Mouse (Mus musculus) ZHBTc4 (cell line): ENCODE measurements at regions not wholly inside any gene's neighbourhood (a gene's known extent, or its start where the extent isn't known, plus 50 kb on each side); places are given as distances from the start of the nearest gene placed in this dataset.

Source experiments
- DNase-seq: peaks from one replicate; pipeline ENCODE4 v3.0.0-alpha.2; 2011; ENCODE audit warnings: low read depth, low spot score

- peak; percentile 83 for DNase-seq
Measured at GRCm38 (mm10) chr6:139391307-139391706, 110.5 kb downstream of the Rergl start.

GRCm38 (mm10) chr6:139350939-139351338, 150.8 kb downstream of the Rergl start:
- peak; percentile 53 for DNase-seq

GRCm38 (mm10) chr6:139325226-139325625, 176.6 kb downstream of the Rergl start:
- no peak for DNase-seq

GRCm38 (mm10) chr6:139307651-139308050, 194.1 kb downstream of the Rergl start:
- no peak for DNase-seq

- no peak for DNase-seq
Measured at GRCm38 (mm10) chr6:139304306-139304705, 197.5 kb downstream of the Rergl start.

GRCm38 (mm10) chr6:139295701-139296100, 206.1 kb downstream of the Rergl start:
- DNase-seq, result no peak

GRCm38 (mm10) chr6:139279093-139279492, 222.7 kb downstream of the Rergl start:
- DNase-seq, result no peak

GRCm38 (mm10) chr6:139275512-139275911, 226.3 kb downstream of the Rergl start:
- DNase-seq, result no peak

- DNase-seq, result no peak
Measured at GRCm38 (mm10) chr6:139253704-139254103, 248.1 kb downstream of the Rergl start.

GRCm38 (mm10) chr6:139248920-139249547, 252.7 kb downstream of the Rergl start:
- DNase-seq, result peak; percentile 72

GRCm38 (mm10) chr6:139226127-139226526, 275.6 kb downstream of the Rergl start:
- DNase-seq, result no peak

- no peak for DNase-seq
Measured at GRCm38 (mm10) chr6:139214488-139214887, 287.3 kb downstream of the Rergl start.

GRCm38 (mm10) chr6:139210256-139210655, 291.5 kb downstream of the Rergl start:
- no peak for DNase-seq

GRCm38 (mm10) chr6:139198601-139199000, 303.2 kb downstream of the Rergl start:
- no peak for DNase-seq

- peak; percentile 6 for DNase-seq
Measured at GRCm38 (mm10) chr6:139186431-139186830, 315.3 kb downstream of the Rergl start.

- no peak for DNase-seq
Measured at GRCm38 (mm10) chr6:139160352-139160751, 341.4 kb downstream of the Rergl start.

GRCm38 (mm10) chr6:139159741-139160140, 342.0 kb downstream of the Rergl start:
- DNase-seq, result no peak

- no peak for DNase-seq
Measured at GRCm38 (mm10) chr6:139154802-139155201, 347.0 kb downstream of the Rergl start.

GRCm38 (mm10) chr6:139135693-139136092, 366.1 kb downstream of the Rergl start:
- no peak for DNase-seq

- DNase-seq, result no peak
Measured at GRCm38 (mm10) chr6:139132083-139132679, 369.6 kb downstream of the Rergl start.

GRCm38 (mm10) chr6:139108263-139108662, 393.5 kb downstream of the Rergl start:
- DNase-seq, result no peak

- DNase-seq, result no peak
Measured at GRCm38 (mm10) chr6:139103397-139103796, 398.4 kb downstream of the Rergl start.

- DNase-seq, result no peak
Measured at GRCm38 (mm10) chr6:139099273-139099672, 402.5 kb downstream of the Rergl start.
